Mouse (Mus musculus) gastrocnemius, adult 2 months (tissue): ENCODE data around the gene Kantr. TPM values are rescaled to one million over a fixed set of nuclear protein-coding genes. Genes with fewer than 3 reads are reported as not detected.
A peak's percentile ranks its signal among the peaks of the same experiment; 100 is the strongest.
"Not testable (repeated sequence)": the region's sequence is repeated elsewhere in the genome, so short reads cannot be mapped to it uniquely, and the experiment has no call there.

ENCODE experiments used
- DNase-seq: peaks from one replicate; pipeline ENCODE4 v3.0.0; 2022
- H3K27ac ChIP-seq: fragments of 200-600 bp; 2 replicates; pipeline ENCODE4 v1.8.1; 2022; ENCODE audit warnings: mild to moderate bottlenecking
- H3K4me3 ChIP-seq: fragments of 200-600 bp; 2 replicates; pipeline ENCODE4 v1.8.1; 2022; ENCODE audit warnings: mild to moderate bottlenecking, moderate library complexity
- CTCF ChIP-seq: fragments of 200-600 bp; IDR thresholded peaks from 2 replicates; pipeline ENCODE4 v1.8.1; 2022; ENCODE audit warnings: antibody characterized with exemption, mild to moderate bottlenecking, moderate library complexity
- intact Hi-C: fragments of 180-260 bp; cut with DNase I; formaldehyde crosslinking; loops from one replicate; pipeline ENCODE4 v1.15.1; 2025
- total RNA-seq, 2 experiments: library from RNA; stranded (reverse); gene quantifications; 2 replicates each; pipeline ENCODE4 v1.2.3; 2021

The Kantr gene
- total RNA-seq, 2 experiments from 2014 or later = 1.3 to 1.6 TPM

GRCm38 (mm10) chrX:152327689-152328052, 376 bp upstream of the Kantr start:
- TF ChIP-seq CTCF = no peak
- H3K4me3 ChIP-seq = peak overlapping the region; percentile 76
- peak overlapping the region; percentile 80 for H3K27ac ChIP-seq
- intact Hi-C loops = no loop called here
- DNase-seq = no peak

DNA sequence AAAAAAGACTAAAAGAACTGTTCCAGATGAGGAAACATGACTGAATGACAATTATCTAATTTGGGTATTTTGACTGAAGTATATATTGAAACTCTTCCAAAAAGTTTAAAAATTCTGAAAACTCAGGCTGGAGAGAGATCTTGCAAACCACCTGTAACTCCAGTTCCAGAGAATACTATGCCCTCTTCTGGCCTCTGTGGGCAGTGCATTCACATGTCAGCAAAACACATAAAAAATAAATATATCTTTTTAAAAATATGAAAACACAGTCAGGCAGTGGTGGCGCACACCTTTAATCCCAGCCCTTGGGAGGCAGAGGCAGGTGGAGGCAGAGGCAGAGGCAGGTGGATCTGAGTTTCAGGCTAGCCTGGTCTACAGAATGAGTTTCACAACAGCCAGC, 3.7 kb downstream of the Kantr start:
- no peak overlapping the region for H3K27ac ChIP-seq
- intact Hi-C loops = no loop called here
- no peak for DNase-seq
- TF ChIP-seq CTCF = peak; percentile 28
- no peak overlapping the region for H3K4me3 ChIP-seq

DNA sequence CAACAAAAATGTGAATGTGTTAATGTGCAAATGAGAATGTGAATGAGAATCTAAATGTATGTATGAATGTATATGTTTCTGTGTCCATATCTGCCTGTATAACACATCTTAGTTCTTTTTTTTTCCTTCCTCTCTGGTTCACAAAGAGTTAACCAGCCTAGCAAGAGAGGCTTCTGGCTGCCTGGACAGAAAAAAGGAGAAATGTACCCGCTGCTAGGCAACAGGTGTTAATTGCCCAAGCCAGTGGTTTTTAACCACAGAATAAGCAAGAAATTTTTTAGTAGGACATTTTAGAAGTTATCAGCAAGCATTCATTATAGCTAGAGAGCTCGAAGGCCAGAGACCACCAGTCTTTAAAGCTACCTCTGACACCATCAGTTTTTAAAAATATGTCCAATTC, 4.5 kb downstream of the Kantr start:
- DNase-seq = no peak
- TF ChIP-seq CTCF = no peak
- Histone ChIP-seq H3K4me3 (no peak overlapping the region), H3K27ac (no peak overlapping the region)
- intact Hi-C loops = no loop called here

- no peak overlapping the region for H3K4me3 ChIP-seq
- no peak for TF ChIP-seq CTCF
- intact Hi-C loops = no loop called here
- no peak for DNase-seq
- no peak overlapping the region for H3K27ac ChIP-seq
Measured at GRCm38 (mm10) chrX:152320535-152320934, 6.8 kb downstream of the Kantr start.

DNA sequence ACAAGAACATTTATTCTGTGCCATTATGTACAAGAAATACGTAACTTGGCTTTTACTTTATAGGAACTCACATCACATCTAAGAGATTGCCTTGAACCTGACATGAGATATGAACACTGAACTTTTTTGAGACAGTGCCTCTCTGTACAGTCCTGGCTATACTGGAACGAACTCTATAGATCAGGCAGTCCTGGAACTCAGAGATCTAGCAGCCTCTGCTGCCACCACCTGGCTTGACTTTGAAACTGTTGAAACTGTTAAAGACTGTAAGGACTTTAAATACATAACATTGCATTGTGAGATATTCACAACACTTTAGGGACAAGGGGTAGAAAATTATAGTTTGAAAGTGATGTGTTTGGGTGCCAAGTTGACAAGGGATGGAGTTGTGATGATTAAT, 19.4 kb downstream of the Kantr start:
- no peak for DNase-seq
- no peak overlapping the region for H3K4me3 ChIP-seq
- TF ChIP-seq CTCF = peak; percentile 65
- no peak overlapping the region for H3K27ac ChIP-seq
- intact Hi-C loops = no loop called here

DNA sequence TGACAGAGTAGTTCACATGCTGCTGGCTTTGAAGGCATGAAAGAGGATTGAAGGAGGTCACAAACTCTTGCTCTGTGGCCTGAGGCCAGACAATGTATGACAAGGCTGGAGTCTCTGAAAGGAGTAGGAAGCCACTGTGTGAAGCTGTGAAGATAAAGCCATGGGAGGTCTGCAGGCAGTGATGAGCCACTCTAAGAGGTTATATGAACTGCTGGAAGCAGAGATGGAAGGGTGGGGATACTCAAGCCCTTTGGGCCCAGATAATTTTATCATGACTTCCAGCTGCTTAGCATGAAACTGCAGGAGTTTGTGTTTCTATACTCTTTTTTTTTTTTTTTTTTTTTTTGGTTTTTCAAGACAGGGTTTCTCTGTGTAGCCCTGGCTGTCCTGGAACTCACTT, 19.9 kb downstream of the Kantr start:
- no peak for DNase-seq
- no peak for TF ChIP-seq CTCF
- no peak overlapping the region for H3K4me3 ChIP-seq
- intact Hi-C loops = no loop called here
- H3K27ac ChIP-seq = no peak overlapping the region

GRCm38 (mm10) chrX:152306224-152306623, 21.1 kb downstream of the Kantr start:
- DNase-seq = no peak
- Histone ChIP-seq H3K27ac (no peak overlapping the region), H3K4me3 (no peak overlapping the region)
- no peak for TF ChIP-seq CTCF
- intact Hi-C loops = no loop called here

DNA sequence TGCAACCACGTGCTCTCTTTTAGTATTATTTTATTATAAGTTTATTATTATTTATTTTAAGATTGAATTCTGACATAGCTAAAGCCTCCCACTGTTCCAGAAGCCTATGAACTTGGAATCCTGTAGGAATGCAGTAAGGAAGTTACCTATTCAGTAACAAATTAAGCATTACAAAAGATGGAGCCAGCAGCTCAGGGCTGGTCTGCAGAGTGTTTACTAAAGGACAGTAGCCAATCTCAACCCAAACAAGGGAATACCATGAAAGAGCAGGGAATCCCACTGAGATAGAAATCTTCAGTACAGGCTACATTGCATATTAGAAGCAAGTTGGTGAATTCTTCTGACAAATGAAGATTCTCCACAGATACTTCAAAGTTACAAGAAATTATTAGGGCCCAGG, 40.3 kb downstream of the Kantr start:
- intact Hi-C loops, H3K27ac ChIP-seq, DNase-seq, H3K4me3 ChIP-seq: not testable (repeated sequence)

DNA sequence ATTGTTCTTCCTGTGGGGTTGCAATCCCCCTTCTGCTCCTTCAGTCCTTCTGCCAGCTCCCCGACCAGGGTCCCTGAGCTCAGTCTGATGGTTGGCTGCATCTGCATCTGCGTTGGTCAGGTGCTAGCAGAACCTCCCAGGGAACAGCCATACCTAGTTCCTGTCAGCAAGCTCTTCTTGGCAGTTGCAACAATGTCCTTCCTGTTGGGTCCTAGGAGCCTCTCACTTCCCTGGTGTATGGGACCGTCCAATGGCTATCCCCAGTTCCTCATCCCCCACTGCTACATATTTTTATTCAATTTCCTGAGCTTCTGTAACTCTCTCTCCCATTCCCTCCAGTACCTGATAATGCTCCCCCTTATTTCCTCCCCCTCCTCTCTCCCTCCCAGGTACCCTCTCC, 42.5 kb downstream of the Kantr start:
- TF ChIP-seq CTCF = no peak
- Histone ChIP-seq H3K27ac (no peak overlapping the region), H3K4me3 (no peak overlapping the region)
- intact Hi-C loops = no loop called here
- no peak for DNase-seq

GRCm38 (mm10) chrX:152279384-152279783, 47.9 kb downstream of the Kantr start:
- intact Hi-C loops = no loop called here
- DNase-seq = no peak
- TF ChIP-seq CTCF = no peak
- Histone ChIP-seq H3K27ac (no peak overlapping the region), H3K4me3 (no peak overlapping the region)

DNA sequence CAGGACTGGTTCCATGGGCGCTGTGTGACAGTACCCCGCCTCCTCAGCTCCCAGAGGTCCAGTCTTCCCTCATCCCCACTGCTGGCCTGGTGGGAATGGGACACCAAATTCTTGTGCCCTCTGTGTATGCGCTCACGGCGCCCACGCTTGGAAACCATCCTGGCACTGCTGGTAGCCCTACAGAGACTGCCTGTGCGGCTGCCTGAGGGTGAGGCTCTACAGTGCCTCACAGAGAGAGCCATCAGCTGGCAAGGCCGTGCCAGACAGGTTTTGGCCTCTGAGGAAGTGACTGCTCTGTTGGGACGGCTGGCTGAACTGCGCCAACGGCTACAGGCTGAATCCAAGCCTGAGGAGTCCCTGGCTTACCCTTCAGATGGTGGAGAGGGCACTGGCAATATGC, 56.1 kb downstream of the Kantr start:
- peak; percentile 17 for DNase-seq
- no peak for TF ChIP-seq CTCF
- H3K4me3 ChIP-seq = no peak overlapping the region
- intact Hi-C loops = loop anchor here (5.0 kb wide), 1 partner anchor 81 kb away; no protein-coding TSS in a partner anchor
- H3K27ac ChIP-seq = no peak overlapping the region; the same call in 1 of the 2 replicates

Other genes with a start within 250 kb of the Kantr start
- 10 to 100 TPM; 12.5 to 33.5 TPM for gene Iqsec2, start 183.2 kb downstream of the Kantr start, total RNA-seq
- gene Kdm5c, start 94.5 kb downstream of the Kantr start, total RNA-seq = 10 to 100 TPM; 19.4 to 33.7 TPM
- 10 to 100 TPM; 10.7 to 14.8 TPM for gene Tspyl2, start 14.9 kb upstream of the Kantr start, total RNA-seq
- gene Gpr173, start 41.2 kb upstream of the Kantr start, total RNA-seq = under 1 TPM in 1 of 2 experiments, not detected in 1; 0.39 TPM
- gene Cldn34a, start 235.8 kb upstream of the Kantr start, total RNA-seq = not detected